Mouse (Mus musculus): Measurements from ENCODE around the gene Gpr155. TPM values are rescaled to one million over a fixed set of nuclear protein-coding genes. Genes with fewer than 3 reads are reported as not detected.

The Gpr155 gene
- total and polyA plus RNA-seq, 2 experiments = 15.1 to 19.9 TPM

DNA sequence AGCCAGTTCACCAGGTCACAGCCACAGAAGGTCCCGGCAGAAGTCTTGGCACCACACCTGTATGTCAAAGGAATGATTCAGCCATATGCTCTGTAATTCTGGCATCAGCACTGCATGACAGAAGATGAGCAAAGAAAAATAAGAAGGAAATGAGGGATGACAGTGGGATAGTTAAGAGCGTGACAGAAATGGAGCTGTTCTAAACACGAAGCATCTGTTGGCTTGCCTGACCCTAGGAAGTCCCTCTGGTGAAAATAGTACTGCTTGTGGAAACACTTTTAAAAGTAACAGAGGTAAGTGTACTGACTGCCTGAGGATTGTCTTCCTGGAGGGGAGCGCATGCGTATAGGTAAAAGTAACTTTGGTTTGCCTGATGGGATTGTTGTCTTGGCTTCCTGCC lies 42.7 kb downstream of the Gpr155 start:
- Histone ChIP-seq H3K9ac (ENCODE audit: low read depth, low read length) (no peak overlapping the region), H3K27me3 (ENCODE audit: control insufficient read depth, insufficient read depth, low read length) (no peaks in the 10 kb centered on the region), H3K36me3 (ENCODE audit: control insufficient read depth, insufficient read depth, low read length) (peaks cover 8% of the 10 kb centered on the region; the same call in 1 of the 2 replicates), H3K4me3 (ENCODE audit: insufficient read depth, low read depth, low read length) (no peak overlapping the region), H3K4me1 (ENCODE audit: control insufficient read depth, insufficient read depth, low read length) (no peaks in the 10 kb centered on the region), H3K79me2 (ENCODE audit: control insufficient read depth, insufficient read depth, low read length) (no peaks in the 10 kb centered on the region), H3K27ac (replicated peaks; ENCODE audit: insufficient read depth, low read depth, low read length) (no peak overlapping the region)
- 95% methylated on average over 5 of the region's 5 CpGs for WGBS
- TF ChIP-seq CTCF (IDR thresholded peaks at IDR 0.05; ENCODE audit: low read depth, low read length) = no peak
- DNase-seq (ENCODE audit: extremely low read depth, low read depth, low spot score) = no peak

DNA sequence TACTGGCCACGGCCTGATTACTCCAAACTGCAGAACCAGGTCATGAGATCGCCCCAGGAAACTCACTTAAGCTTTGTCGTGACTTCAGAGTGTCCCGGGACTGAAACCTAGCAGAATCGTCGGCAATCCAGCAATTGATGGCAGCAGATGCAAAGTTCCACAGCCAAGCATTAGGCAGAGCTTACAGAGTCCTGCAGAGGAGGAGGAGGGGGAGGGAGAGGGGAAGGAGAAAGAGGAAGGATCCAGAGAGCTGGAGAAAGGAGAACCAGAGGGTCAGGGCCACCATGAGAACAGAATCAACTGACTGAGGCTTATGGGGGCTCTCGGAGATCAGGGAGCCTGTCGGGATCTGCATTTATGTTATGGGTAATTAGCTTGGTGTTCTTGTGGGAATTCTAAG lies 48.0 kb downstream of the Gpr155 start:
- 84% methylated on average over 8 of the region's 8 CpGs for WGBS
- H3K4me1 ChIP-seq (ENCODE audit: control insufficient read depth, insufficient read depth, low read length) = no peaks in the 10 kb centered on the region
- TF ChIP-seq CTCF (IDR thresholded peaks at IDR 0.05; ENCODE audit: low read depth, low read length) (no peak), POLR2A (IDR thresholded peaks at IDR 0.05; ENCODE audit: extremely low read depth, insufficient read depth, low read length) (no peak)
- no peak overlapping the region for H3K9ac ChIP-seq (ENCODE audit: low read depth, low read length)
- no peaks in the 10 kb centered on the region for H3K27me3 ChIP-seq (ENCODE audit: control insufficient read depth, insufficient read depth, low read length)
- no peak overlapping the region for H3K27ac ChIP-seq (replicated peaks; ENCODE audit: insufficient read depth, low read depth, low read length)
- H3K36me3 ChIP-seq (ENCODE audit: control insufficient read depth, insufficient read depth, low read length) = peaks cover 24% of the 10 kb centered on the region
- H3K79me2 ChIP-seq (ENCODE audit: control insufficient read depth, insufficient read depth, low read length) = no peaks in the 10 kb centered on the region
- no peak for DNase-seq (ENCODE audit: extremely low read depth, low read depth, low spot score)
- H3K4me3 ChIP-seq (ENCODE audit: insufficient read depth, low read depth, low read length) = no peak overlapping the region

GRCm38 (mm10) chr2:73335949-73336348 lies 50.4 kb downstream of the Gpr155 start:
- Histone ChIP-seq H3K36me3 (ENCODE audit: control insufficient read depth, insufficient read depth, low read length) (peaks cover 34% of the 10 kb centered on the region), H3K79me2 (ENCODE audit: control insufficient read depth, insufficient read depth, low read length) (no peaks in the 10 kb centered on the region), H3K27me3 (ENCODE audit: control insufficient read depth, insufficient read depth, low read length) (no peaks in the 10 kb centered on the region), H3K27ac (replicated peaks; ENCODE audit: insufficient read depth, low read depth, low read length) (no peak overlapping the region), H3K4me1 (ENCODE audit: control insufficient read depth, insufficient read depth, low read length) (no peaks in the 10 kb centered on the region), H3K4me3 (ENCODE audit: insufficient read depth, low read depth, low read length) (no peak overlapping the region), H3K9ac (ENCODE audit: low read depth, low read length) (no peak overlapping the region)
- no peak for DNase-seq (ENCODE audit: extremely low read depth, low read depth, low spot score)
- WGBS = 89% methylated on average over 3 of the region's 3 CpGs
- no peak for TF ChIP-seq POLR2A (IDR thresholded peaks at IDR 0.05; ENCODE audit: extremely low read depth, insufficient read depth, low read length)
- no peak for TF ChIP-seq CTCF (IDR thresholded peaks at IDR 0.05; ENCODE audit: low read depth, low read length)

DNA sequence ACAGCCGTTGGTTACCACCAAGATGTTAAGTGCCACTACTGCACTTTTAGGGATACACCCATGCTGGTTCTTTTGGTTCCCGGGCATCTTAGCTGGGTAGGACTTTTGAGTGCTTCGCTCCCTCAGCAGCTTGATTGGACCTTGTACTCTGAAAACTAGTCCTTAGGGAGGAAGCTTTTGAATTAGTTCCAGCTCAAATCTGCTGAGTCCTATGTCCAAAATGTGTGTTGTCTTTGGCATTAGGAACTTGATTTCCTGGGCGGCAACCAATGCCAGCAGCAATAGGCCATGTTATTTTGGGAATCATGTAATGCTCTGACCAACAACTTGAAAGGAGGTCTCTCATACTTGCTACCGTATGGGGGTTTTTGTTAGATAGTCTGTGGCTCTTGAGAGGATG lies 60.5 kb downstream of the Gpr155 start:
- peak overlapping the region; percentile 82 for H3K27ac ChIP-seq (replicated peaks; ENCODE audit: insufficient read depth, low read depth, low read length)

GRCm38 (mm10) chr2:73322991-73323390 lies 63.4 kb downstream of the Gpr155 start:
- no peak for DNase-seq (ENCODE audit: extremely low read depth, low read depth, low spot score)
- no peaks in the 10 kb centered on the region for H3K27me3 ChIP-seq (ENCODE audit: control insufficient read depth, insufficient read depth, low read length)
- 71% methylated on average over 12 of the region's 12 CpGs for WGBS
- H3K79me2 ChIP-seq (ENCODE audit: control insufficient read depth, insufficient read depth, low read length) = no peaks in the 10 kb centered on the region
- H3K27ac ChIP-seq (replicated peaks; ENCODE audit: insufficient read depth, low read depth, low read length) = no peak overlapping the region
- no peak for TF ChIP-seq CTCF (IDR thresholded peaks at IDR 0.05; ENCODE audit: low read depth, low read length)
- peaks cover 8% of the 10 kb centered on the region for H3K4me1 ChIP-seq (ENCODE audit: control insufficient read depth, insufficient read depth, low read length)
- H3K36me3 ChIP-seq (ENCODE audit: control insufficient read depth, insufficient read depth, low read length) = peaks cover 23% of the 10 kb centered on the region
- no peak overlapping the region for H3K4me3 ChIP-seq (ENCODE audit: insufficient read depth, low read depth, low read length)
- H3K9ac ChIP-seq (ENCODE audit: low read depth, low read length) = no peak overlapping the region

More for the DNA sequence above, 60.5 kb downstream of the Gpr155 start:
- DNase-seq (ENCODE audit: extremely low read depth, low read depth, low spot score) = peak; percentile 99
- Histone ChIP-seq H3K79me2 (ENCODE audit: control insufficient read depth, insufficient read depth, low read length) (no peaks in the 10 kb centered on the region), H3K36me3 (ENCODE audit: control insufficient read depth, insufficient read depth, low read length) (peaks cover 23% of the 10 kb centered on the region), H3K9ac (ENCODE audit: low read depth, low read length) (0 out of 2 replicates have a peak overlapping the region, but pooled peaks have one; percentile 28), H3K4me1 (ENCODE audit: control insufficient read depth, insufficient read depth, low read length) (peaks cover 8% of the 10 kb centered on the region), H3K27me3 (ENCODE audit: control insufficient read depth, insufficient read depth, low read length) (no peaks in the 10 kb centered on the region), H3K4me3 (ENCODE audit: insufficient read depth, low read depth, low read length) (no peak overlapping the region)
- 27% methylated on average over 5 of the region's 5 CpGs for WGBS
- TF ChIP-seq POLR2A (IDR thresholded peaks at IDR 0.05; ENCODE audit: extremely low read depth, insufficient read depth, low read length) = no peak
- no peak for TF ChIP-seq CTCF (IDR thresholded peaks at IDR 0.05; ENCODE audit: low read depth, low read length)

DNA sequence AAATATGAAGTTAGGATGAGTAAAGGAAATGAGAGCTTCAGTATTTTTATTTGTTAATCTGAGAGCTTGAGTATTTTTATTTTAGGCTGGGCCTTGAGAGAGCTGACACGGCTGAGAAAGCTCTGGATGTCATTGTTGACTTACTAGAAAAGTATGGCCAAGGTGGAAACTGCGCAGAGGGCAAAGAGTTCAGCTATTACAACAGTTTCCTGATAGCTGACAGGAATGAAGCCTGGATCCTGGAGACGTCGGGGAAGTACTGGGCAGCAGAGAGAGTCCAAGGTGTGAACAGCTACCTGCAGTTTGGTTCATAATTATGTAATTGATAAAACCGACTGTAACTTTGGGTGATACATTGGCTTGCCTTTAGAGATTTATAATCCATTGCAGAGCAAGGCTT lies 67.2 kb downstream of the Gpr155 start:
- WGBS = 62% methylated on average over 5 of the region's 5 CpGs

More for the DNA sequence above, 67.2 kb downstream of the Gpr155 start:
- Histone ChIP-seq H3K79me2 (ENCODE audit: control insufficient read depth, insufficient read depth, low read length) (no peaks in the 10 kb centered on the region), H3K27me3 (ENCODE audit: control insufficient read depth, insufficient read depth, low read length) (no peaks in the 10 kb centered on the region), H3K9ac (ENCODE audit: low read depth, low read length) (no peak overlapping the region), H3K4me3 (ENCODE audit: insufficient read depth, low read depth, low read length) (no peak overlapping the region), H3K27ac (replicated peaks; ENCODE audit: insufficient read depth, low read depth, low read length) (no peak overlapping the region), H3K36me3 (ENCODE audit: control insufficient read depth, insufficient read depth, low read length) (peaks cover 26% of the 10 kb centered on the region), H3K4me1 (ENCODE audit: control insufficient read depth, insufficient read depth, low read length) (no peaks in the 10 kb centered on the region)
- TF ChIP-seq CTCF (IDR thresholded peaks at IDR 0.05; ENCODE audit: low read depth, low read length) (no peak), POLR2A (IDR thresholded peaks at IDR 0.05; ENCODE audit: extremely low read depth, insufficient read depth, low read length) (no peak)
- DNase-seq (ENCODE audit: extremely low read depth, low read depth, low spot score) = peak; percentile 54
